Mouse (Mus musculus) gastrocnemius, postnatal 36 days (tissue): ENCODE results near the gene Spdye4b. TPM values are rescaled to one million over a fixed set of nuclear protein-coding genes. Genes with fewer than 3 reads are reported as not detected.
A peak's percentile ranks its signal among the peaks of the same experiment; 100 is the strongest.

ENCODE experiments used
- DNase-seq, 2 experiments: peaks; one replicate each; pipeline ENCODE4 v3.0.0; 2022
- intact Hi-C: fragments of 180-260 bp; cut with DNase I; formaldehyde crosslinking; loops from one replicate; pipeline ENCODE4 v1.15.1; 2025
- microRNA-seq, 2 experiments: library from miRNA; unstranded; fragments of <30 nt; microRNA quantifications; one replicate each; pipeline ENCODE4 v1.2.0; 2021
- total RNA-seq, 2 experiments: library from RNA; stranded (reverse); gene quantifications; 2 replicates each; pipeline ENCODE4 v1.2.3; 2021

Spdye4b gene
- total RNA-seq, 2 experiments from 2014 or later: not detected

DNA sequence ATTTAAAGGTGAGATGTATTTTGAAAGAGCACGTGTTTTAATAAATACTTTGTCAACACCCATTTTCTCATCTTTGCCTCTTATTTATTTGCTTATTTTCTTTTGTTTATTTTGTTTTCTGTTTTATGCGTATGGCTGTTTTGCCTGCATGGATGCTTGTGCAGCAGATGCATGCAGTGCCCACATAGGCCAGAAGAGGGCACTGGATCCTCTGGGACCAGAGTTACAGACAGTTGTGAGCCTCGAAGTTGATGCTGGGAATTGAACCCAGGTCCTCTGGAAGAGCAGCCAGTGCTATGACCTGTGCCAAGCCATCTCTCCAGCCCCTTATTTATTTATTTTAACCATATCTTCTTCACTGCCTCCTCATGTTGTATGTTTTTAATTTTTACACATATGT is 24.2 kb downstream of the Spdye4b start:
- intact Hi-C loops: no loop called here
- no peak for DNase-seq

DNA sequence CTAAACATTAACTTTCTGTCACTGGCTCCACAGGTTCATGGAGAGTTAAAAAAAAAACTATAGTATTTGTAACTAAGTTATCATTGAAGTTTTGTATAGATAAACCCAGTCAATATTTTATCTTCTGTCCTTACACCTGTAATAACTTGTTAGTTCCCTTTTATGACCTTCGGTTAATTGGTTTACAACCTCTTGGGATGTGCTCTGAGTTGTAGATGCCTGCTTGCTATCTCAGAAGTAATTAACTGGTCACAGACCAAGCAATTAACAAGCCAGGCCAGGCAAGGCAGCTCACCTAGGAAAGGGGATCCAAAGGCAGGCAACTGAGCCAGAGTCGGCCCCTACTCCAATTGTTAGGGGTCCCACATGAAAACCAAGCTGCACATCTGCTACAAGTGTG is 33.0 kb downstream of the Spdye4b start:
- intact Hi-C loops: no loop called here
- no peak for DNase-seq

DNA sequence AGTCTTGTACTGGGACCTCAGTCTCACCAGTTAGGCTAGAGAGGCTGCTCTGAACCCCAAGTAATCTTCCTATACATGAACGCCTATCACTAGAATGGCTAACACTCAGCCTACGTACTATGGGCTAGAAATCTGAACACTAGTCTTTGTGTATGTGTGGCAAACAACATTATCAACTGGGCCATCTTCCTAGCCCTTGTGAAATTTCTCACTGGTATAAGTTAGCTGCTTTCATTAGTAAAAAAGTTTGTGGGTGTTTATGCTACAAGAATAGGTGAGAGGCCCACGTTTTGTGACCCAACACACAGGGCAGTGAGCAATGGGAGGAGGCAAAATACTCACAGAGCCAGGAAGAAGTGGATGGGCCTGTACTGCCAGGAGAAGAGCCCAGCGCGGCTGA is 40.2 kb downstream of the Spdye4b start:
- intact Hi-C loops: no loop called here

DNA sequence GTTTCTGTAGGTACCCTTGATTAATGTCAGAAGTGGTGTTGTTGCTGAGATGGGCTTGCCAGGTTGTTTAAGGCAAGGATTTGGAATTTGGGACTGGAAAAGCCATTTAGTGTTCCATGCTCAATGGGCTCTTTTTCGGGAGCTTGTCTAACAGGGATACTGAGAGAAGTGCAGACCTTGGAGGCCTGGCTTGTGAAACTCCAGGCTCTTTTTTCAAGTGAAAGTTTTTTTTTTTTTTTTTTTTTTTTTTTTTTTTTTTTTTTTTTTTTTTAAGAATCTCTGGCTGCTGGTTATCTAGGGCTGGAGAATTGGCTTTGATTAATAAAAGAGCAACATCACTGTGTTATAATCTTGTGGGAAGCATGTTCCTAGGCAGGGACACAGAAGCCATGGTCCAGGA is 41.5 kb downstream of the Spdye4b start:
- no peak for DNase-seq
- intact Hi-C loops: no loop called here

More for the DNA sequence above, 40.2 kb downstream of the Spdye4b start:
- DNase-seq: no peak

DNA sequence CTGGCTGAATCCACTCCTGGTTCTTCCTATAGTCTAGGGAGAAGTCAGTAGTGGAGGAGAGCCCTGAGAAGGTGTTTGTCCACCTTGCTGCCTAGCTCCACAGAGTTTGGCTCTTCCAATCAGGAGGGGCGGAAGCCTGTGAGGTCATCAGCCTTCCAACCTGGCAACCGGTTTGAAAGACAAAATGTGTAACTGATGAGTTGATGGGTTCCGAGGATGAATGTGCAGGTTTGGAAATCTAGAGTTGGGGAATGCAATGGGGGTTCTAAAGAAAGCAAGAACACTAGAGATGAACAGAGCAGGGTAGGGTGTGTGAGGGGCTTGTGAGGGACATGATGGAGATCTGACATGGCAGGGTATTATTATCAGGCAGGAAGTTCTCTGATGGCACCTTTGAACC is 46.0 kb downstream of the Spdye4b start, which contains the start of gene Spdye4a:
TSS of gene Spdye4a (minus strand) at position 101 of the 400 bp plus-strand sequence.
- no peak for DNase-seq
- intact Hi-C loops: no loop called here

DNA sequence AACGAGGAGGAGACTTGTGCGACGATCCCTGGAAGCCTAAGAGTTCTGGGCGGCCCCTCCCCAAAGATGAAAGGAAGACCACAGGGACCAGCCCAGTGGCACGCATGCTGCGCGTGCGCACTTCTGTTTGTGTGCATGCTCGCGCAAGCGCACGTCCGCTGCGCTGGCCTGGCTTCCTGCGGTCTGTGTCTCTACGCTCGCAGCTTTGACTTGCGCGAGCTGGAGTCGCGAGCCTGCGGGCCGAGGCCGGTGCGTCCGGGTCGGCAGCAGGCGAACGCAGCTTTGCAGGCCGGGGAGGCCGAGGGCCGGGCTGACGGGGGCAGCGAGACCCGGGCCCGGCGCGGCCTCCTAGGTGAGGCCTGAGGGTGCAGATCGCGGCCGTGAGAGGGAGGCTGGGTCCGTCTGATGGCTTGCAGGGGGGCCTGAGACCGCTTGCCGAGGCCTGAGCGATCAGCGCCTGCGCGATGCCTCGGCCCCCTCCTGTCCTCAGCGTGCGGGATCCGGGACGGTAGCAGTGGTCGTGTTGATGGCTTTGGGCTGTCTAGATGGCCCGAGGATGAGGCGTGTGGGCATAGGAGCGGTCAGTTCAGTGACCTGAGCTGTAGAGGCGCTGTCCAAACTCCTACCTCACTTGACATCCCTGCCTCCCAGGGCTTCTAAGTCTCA is 54.3 kb downstream of the Spdye4b start, which contains the start of gene Zfp12:
TSS of gene Zfp12 (plus strand) at position 136 of the 666 bp plus-strand sequence.
- intact Hi-C loops: loop anchor here (2.0 kb wide), 1 partner anchor 54 kb away; the partner anchor contains the start of genes Rbak and Spdye4b
- peak; percentile 92 to 93 for DNase-seq

DNA sequence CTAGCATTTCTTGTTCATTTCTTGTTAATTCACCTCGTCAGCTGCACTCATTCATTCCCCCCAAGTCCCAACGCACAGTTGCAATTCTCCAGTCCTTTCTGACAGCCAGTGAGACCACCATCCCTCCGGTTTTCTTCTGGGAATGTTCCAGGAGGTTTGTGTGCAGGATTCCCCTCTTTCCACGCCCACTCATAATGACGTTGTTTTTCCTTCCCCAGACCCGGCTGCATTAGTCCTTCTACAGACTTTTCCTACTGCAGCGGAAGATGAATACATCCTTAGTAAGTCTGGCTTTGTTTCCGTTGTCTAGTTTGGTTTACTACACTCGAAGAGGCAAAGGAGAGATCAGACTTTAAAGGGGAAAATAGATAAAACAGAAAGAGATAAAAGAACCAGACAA is 55.2 kb downstream of the Spdye4b start:
- intact Hi-C loops: no loop called here
- DNase-seq: no peak

DNA sequence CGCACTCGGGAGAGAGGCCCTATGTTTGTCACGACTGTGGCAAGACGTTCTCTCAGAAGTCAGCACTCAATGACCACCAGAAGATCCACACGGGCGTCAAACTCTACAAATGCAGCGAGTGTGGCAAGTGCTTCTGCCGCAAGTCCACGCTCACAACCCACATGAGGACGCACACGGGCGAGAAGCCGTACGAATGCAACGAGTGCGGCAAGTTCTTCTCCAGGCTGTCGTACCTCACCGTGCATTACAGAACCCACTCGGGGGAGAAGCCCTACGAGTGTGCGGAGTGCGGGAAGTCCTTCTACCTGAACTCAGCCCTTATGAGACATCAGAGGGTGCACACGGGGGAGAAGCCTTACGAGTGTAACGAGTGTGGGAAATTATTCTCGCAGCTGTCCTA is 64.1 kb downstream of the Spdye4b start:
- intact Hi-C loops: no loop called here

DNA sequence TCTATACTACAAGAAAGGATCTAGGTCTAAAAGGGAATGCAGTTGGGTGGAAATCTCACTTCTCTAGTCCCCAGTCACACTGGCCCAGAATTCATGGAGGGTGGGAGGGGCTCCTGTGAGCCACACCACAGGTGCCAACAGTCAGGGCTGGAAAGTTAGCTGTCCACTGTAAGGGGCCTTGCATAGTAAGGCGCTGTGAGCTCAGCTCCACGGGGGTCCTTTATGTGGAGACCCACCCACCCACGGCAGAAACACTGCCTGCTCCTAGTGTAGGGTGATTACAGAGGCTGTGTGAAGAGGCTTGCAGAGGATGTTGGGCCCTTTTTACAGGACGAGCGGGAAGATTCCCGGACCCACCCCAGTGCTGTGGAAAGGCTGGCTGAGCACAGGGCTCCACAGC is 71.2 kb downstream of the Spdye4b start:
- intact Hi-C loops: no loop called here
- no peak for DNase-seq

More for the DNA sequence above, 64.1 kb downstream of the Spdye4b start:
- no peak for DNase-seq

DNA sequence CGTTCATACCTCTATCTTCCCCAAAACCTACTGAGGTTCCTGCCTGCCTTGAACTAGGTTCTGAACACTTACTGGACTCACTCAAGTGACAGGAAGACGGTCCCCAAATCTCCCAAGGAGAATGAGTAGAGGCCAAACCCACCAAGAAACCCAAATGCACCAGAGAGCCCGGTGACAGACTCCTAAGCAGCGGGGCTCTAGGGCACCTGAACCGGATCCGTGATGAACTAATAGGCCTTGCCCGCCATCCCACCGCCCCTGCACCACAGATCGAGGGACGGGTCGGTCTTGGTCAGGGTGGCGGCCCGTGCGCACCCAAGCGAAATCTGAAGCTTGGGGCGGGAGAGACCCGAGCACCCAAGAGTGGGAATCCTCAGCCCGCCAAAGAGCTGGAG is 72.0 kb downstream of the Spdye4b start:
- intact Hi-C loops: no loop called here
- no peak for DNase-seq

DNA sequence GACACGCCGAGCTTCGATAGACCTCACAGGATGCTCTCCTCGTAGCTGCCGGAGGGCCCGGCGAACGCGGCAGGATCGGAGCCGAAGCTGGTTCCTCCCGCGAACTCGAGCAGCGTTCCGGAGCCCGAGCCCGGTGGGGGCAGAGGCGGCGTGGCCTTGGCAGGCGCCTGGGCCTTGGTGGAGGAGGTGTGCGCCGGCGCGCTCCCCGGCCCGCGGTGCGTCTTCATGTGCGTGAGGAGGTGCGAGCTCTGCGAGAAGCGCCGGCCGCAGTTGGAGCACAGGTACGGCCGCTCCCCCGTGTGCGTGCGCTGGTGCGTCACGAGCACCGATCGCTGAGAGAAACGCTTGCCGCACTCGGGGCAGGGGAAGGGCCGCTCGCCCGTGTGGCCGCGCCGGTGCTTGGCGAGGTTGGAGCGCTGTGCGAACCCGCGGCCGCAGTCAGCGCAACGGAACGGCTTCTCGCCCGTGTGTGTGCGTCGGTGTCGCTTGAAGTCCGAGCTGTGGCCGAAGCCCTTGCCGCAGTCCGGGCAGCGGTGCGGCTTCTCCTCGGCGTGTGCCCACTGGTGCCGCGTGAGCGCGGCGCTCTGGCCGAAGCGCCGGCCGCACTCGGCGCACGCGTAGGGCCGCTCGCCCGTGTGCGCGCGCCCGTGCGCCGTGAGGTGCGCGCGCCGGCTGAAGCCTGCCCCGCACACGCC is 72.5 kb downstream of the Spdye4b start:
- no peak for DNase-seq
- intact Hi-C loops: no loop called here

DNA sequence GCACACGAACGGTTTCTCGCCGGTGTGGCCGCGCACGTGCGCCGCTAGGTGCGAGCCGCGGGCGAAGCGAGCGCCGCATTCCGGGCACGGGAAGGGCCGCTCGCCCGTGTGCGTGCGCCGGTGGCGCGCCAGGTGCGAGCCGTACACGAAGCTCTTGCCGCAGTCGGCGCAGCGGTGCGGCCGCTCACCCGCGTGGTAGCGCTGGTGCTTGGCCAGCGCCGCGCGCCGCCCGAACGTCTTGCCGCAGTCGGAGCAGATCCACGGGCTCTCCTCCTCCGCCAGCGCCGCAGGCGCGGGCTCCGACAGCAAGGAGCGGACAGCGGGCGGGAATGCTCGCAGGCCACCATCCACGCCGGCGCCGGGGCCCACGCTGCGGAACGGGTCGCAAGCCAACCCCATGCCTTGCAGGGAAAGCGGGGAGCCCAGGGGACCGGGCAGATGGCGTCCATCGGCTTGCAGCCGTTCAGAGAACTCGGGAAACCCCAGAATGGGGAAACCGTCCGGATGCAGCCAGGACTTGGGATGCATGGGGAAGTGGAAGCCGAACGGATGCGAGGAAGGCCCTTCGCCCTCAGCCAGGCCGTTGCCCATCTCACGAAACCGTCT is 73.2 kb downstream of the Spdye4b start:
- DNase-seq: no peak
- intact Hi-C loops: no loop called here

Small RNAs within 50 kb of the gene (microRNA-seq; reads per million reads assigned to microRNA genes)
- gene Gm44405: 0 reads per million in 2 experiments

Other genes with a start within 250 kb of the Spdye4b start
- gene Fscn1, start 220.7 kb upstream of the Spdye4b start, total RNA-seq: 10 to 100 TPM in 1 of 2 experiments, 1 to 10 TPM in 1; 9.8 to 12.0 TPM
- gene Rnf216, start 68.0 kb upstream of the Spdye4b start, total RNA-seq: 10 to 100 TPM; 14.2 to 16.3 TPM
- not detected for gene Olfr718-ps1, start 33.4 kb upstream of the Spdye4b start, total RNA-seq
- 1 to 10 TPM; 2.6 to 4.0 TPM for gene Rbak, start 242 bp upstream of the Spdye4b start, total RNA-seq
- not detected for gene Spdye4a, start 45.9 kb downstream of the Spdye4b start, total RNA-seq
- gene Zfp12, start 54.1 kb downstream of the Spdye4b start, total RNA-seq: 1 to 10 TPM; 5.8 to 7.6 TPM
- gene Zfp316, start 89.0 kb downstream of the Spdye4b start, total RNA-seq: 1 to 10 TPM; 2.2 to 3.2 TPM
- under 1 TPM; 0.08 to 0.12 TPM for gene Zfp853, start 112.6 kb downstream of the Spdye4b start, total RNA-seq
- gene E130309D02Rik, start 134.3 kb downstream of the Spdye4b start, total RNA-seq: 10 to 100 TPM in 1 of 2 experiments, 1 to 10 TPM in 1; 8.9 to 10.3 TPM
- 10 to 100 TPM; 34.1 to 38.2 TPM for gene Zdhhc4, start 148.2 kb downstream of the Spdye4b start, total RNA-seq
- not detected for gene Grid2ip, start 176.3 kb downstream of the Spdye4b start, total RNA-seq
- gene Kdelr2, start 222.8 kb downstream of the Spdye4b start, total RNA-seq: 10 to 100 TPM; 29.6 to 33.2 TPM